Mouse (Mus musculus): ENCODE measurements around the gene Kcnip3.

Kcnip3 gene

DNA sequence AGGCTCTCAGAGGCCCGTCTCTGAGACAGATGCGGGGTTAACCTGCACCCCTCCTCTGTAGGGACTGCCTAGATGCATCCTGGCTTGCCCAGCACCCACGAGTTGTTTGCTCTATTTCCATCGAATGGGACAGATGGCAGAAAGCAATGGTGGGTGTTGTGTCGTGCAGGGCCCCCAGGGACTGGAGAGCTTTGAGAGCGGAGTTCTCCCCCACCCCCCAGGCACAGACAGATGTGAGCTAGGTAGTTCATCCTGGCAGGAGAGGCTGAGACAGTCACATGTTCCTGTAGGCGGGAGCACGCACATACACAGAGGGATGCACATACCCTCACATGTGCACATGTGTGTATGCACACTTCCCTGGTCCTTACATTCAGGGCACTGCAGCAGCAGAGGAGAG is 4.8 kb downstream of the Kcnip3 start:
- DNase-seq: no peak

DNA sequence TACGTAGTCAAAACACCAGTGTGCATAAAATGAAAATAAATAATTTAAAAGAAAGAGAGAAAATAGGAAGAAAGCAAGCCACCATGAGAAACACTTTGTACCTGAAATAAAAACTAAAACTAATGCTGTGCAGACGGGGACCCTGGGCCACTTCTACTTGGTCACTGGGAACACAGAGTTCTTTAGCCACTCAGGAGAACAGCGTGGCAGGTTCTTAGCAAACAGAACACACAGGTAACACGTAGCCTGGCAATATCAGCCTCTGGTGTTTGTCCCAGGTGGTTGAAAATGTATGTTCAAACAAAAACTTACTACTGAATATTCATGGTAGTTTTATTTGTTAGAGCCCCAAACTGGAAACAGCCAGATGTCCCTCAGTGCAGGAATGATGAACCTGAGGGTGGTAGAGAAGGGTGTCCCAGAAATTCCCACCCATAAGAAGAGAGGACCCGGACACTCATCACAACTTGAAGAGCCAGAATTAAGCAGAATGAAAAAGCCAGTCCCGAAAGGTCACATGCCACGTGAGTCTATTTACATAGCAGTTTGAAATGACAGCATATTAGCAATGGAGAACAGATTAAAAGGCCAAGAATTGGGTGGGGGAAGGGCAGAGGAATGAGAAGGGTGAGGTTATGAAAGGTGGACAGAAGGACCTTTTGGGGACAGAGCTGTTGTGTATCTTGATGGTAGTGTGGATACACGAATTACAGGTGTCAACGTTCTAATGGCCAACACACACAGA is 7.3 kb downstream of the Kcnip3 start:
- no peak for DNase-seq

DNA sequence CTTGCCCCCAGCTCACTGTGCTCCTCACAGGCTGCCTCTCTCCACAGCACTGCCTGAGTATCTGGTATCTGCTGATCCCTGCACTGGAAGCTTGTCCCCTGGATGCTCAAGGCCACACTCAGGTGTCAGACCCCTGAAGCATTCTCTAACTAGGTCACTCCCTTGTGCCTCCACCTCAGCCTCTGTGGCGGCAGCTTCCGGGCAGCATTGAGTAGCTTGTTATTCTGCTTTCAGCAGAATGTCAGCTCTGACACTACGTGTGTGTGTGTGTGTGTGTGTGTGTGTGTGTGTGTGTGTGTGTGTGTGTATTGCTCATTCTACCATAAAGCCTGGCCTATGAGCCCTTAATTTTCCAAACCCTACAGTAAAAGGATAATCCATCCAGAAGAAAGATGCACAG is 8.7 kb downstream of the Kcnip3 start:
- DNase-seq: peak; percentile 42 to 61

DNA sequence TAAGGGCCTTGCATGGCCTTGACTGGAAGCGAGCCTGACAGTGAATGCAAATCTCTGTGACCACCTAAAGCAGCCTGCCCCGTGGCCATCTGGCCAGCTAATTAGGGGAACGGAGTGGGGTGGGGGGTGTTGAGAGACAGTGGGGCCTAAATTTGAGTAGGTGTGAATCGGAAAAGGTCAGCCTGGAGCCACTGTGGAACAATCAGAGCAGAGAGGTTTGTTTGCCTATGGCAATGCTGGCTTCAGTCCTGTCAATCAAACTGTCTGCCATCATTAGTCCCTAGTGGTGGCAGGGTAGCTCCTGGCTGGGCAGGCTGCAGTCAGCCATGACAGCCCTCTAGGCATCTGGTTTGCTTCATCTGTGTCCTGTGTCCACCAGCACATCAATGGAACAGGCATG is 10.5 kb downstream of the Kcnip3 start:
- DNase-seq: peak; percentile 47 to 50

DNA sequence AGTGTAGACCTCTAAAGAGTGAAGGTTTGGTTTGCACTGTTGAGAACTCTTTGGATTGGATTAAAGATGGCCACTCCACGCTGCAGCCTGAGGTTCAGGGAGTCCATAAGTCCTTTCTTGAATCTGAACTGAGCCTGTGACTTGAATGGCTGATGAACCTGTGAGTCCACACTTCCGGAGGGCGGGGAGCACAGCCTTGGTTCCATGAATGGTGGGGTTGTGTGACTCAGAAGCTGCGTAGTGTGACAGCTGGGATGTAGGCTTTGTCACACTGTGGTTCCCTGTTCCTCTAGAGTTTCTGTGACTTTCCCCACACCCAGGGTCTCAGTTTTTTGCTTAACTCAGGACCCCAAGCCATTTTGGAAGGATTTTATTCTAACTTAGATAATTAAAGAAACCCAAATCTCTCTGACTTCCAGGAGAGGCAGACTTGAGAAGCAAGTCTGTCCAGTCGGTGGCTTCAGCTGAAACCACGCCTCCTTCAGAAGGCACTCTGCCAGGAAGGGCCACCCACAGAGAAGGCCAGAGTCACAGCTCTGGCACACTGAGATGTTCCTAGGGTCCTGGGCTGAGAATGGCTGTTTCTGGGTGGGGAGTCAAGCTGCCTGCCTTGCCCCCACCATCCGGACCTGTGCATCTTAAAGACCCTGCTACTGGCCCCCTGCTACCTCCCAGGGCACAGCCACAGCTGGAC is 13.8 kb downstream of the Kcnip3 start:
- peak; percentile 71 for DNase-seq

DNA sequence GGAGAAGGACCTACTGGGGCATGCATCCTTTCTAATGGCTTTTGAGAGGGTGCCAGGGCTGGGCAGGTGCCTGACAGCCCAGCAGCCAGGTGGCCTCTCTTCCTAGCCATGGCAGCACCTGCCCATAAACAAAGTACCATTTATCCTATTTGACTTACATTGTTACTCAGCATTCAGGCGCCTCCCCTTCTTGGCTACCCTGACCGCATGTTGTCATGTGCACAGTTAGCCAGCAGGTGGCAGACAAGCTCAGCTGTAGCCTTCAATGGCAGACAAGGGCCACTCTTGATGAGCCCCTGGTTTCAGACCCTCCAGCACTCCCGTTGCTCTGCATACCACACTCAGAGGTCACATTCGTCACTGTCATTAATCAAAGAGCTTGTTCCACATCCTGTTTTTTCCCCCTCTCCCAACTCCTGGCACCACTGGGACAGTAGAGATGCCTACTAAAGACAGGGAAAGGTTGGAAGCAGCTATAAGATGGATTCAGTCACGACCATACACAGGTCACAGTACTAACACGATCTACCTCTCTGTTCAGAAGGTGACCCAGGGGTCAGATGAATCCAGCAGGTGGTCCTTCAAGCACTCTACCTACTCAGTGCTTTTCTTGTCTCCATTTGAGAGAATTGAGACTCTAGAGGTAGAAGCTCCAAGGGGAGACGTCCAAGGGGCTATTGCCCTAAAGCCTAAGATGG is 14.7 kb downstream of the Kcnip3 start:
- DNase-seq: peak; percentile 94 to 96

DNA sequence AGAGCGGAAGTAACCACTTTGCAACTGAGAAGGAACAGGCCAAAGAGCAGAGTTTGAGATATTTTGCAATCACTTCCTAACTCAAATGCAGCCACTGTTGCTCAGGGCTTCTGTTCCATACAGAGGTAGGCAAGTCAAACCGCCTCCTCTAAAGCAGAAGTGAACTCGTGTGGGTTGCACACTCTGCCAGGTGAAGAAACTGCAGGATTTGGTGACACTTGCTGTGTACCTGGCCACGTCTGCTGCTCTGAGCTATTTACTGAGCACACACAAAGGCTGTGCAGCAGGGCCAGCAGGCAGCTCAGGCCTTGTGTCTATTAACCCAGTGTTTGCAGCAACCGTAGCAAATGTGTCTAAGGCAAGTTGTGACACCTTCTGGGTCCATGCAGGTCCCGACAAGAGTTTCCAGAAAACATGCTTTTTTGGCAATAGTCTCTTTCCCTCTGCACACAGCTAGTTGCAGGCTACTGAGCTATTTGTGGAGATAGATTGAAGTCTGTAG is 15.7 kb downstream of the Kcnip3 start:
- DNase-seq: peak in 1 of 2 experiments; percentile 8

DNA sequence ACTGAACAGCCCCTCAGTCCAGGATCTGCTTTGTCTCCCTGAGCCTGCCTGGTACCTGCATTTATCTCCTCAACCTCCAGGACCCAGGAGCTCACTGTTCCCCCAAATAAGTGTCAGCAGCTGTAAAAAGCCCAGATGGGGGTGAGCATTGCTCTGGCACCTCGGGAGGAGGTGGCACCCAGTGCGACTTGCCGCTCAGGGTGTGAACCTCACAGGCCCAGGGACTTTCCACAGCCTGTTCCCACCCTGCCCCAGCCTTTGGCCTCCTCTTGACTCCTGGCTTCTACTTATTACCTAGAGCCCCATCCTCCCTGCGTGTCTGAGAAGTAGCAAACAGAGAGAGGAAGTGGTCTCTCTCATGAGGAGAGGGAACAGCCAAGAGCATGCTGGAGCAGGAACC is 16.7 kb downstream of the Kcnip3 start:
- peak in 1 of 2 experiments; percentile 9 for DNase-seq

DNA sequence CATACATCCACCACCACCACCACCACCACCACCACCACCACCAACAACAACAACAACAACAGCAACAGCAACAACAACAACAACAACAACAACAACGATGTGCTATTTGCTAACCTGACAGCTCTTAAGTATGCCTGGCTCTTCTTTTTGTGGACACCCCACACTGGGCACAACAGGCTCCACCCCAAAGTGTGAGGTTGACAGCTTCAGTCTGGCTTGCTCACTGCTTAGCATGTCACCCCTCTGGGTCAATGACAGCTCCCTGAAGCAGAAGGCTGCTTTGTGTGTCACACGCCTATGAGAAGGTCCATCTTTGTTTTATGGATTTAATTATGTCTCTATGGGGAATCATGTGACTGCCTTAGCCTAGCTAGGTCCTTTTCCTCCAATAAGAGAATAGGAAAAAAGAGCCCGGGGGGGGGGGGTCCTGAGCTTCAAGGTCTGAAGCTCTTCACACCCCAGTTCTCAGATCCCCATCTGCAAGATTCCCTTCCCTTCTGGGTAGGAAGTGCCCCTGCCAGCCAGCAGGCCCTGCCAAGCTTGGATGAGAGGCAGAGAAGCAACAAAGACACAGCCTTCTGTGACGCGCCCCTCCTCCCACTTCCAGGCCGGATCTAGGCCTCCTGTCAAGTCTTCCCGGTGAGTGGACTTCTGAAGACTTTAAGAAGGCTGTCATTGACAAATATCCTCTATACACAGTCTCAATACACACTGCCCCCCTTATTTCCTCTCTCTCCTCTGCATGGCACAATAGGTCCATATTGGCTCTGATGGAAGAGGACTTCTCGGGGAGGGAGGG is 17.9 kb downstream of the Kcnip3 start:
- DNase-seq: peak; percentile 74 to 81

DNA sequence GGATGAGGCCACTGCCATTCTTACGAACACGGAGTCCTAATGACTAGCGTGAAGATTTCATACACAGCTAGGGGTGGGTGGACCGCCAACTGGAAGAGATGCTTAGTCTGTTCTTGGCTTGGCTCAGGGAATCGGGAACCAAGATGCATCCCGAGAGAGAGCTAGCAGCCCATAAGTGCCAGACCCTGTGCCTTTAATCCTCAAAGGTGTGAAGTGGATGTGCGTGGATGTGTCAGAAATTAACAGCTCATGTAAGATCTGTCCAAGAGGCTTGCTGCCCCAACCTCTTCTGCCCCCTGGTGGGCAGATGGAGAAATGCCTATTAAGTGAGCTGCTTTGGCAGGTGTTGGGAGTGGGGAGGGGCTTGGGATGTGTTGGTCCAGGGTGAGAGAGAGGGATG is 20.8 kb downstream of the Kcnip3 start:
- peak; percentile 70 to 84 for DNase-seq

DNA sequence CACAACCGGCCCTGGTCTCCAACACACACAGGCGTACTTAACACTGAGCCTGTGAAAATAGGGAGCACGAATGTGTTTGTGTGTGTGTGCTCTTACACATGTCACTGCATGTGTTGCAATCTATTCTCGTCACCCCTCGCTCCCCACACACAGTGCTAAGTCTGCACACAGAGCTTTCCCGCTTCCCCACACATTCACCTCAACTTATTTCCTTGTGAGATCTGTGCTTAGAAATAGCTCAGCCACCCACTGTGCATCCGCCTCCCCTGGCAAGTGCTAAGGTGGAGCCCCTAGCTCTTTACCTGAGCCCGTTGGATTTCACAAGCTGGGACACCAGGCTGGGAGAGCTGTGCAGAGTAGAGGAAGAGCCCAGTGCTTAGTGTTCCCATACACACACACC is 23.1 kb downstream of the Kcnip3 start:
- DNase-seq: no peak

DNA sequence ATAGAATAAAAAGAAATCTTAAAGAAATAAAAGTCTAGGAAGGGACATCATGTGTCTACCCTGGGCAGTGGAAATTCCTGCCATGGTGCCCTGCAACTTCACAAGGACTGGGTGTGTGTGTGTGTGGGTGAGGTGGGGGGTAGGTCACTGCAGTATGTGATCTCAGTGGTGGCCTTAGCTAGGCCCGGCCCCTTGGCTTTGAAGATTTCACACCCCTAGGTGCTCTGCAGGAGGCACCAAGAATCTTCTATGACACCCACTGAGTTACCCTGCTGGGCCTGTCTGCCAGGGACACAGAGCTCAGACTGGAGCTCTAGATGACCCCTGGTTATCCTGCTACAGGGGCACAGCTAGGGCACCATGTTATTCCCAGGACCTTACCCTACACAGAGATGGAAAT is 25.6 kb downstream of the Kcnip3 start:
- DNase-seq: no peak

DNA sequence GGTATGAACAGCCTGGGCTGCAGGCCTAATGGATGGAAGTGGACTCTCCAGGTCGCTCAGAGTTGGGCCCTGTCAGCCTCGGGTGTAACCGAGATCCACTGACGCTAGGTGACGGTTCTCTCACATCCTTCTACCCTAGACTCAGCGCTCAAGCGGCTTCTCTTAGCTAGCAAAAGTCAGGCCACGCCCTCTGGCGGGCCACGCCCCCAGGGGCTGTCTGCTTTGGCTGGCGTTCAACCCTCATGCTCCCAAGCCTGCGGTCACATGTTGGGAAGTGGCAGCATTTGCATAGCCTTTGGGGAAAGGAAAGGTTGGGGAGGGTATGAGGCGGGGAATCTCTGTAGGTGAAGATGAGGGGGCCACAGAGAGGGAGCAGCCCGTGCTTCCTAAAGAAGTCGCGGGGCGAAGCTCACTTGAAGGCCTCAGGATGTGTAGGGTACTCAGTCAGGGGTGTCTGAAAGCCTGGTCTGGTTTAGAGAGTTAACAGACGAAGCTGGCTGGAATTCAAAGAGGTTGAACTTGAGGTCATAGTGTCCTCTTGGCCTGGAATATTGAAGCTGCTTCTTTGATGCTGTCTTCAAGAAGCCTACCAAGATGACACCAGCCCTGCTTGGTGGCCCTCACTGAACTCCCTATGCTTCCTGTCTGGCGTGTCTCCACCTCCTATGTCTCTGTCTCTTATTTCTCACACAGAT is 37.3 kb downstream of the Kcnip3 start:
- DNase-seq: peak; percentile 70 to 80

DNA sequence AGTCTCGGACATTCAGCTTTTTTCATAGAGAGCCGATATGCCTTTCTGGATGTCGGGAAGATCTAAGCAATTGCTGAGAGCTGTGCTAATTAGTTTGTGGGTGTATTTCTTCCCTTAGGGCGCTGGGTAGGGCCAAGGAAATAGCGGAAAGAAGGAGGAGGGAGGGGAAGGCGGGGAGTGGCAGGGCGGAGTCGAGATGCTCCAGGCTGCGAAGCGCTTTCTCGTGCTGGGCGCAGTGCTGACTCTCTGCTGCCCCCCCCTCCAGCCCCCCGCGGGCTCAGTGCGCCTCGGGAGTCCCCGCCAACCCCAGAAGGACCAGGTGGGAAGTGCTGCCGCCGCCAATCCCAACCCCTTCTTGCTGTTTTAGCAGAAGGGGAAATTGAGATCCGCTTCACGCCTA is 38.9 kb downstream of the Kcnip3 start:
- DNase-seq: no peak

DNA sequence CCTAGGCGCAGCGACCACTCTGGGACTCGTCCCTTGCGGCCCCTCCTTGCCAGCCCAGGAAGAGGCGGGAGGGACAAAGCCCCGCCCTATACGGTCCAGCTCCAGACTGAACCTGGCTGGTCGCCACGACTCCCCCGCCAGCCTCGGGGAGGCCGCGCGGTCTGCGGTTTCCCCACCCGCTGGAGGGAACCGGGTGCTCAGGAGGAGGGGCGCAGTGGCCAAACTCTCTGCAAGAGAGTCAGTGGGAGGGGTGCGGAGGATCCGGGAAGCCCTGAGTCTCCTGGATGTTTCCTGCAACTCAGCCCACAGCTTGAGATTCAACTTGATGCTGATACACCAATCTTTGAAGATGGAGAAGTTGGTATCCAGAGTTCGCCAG is 39.4 kb downstream of the Kcnip3 start:
- DNase-seq: peak; percentile 49 to 51

DNA sequence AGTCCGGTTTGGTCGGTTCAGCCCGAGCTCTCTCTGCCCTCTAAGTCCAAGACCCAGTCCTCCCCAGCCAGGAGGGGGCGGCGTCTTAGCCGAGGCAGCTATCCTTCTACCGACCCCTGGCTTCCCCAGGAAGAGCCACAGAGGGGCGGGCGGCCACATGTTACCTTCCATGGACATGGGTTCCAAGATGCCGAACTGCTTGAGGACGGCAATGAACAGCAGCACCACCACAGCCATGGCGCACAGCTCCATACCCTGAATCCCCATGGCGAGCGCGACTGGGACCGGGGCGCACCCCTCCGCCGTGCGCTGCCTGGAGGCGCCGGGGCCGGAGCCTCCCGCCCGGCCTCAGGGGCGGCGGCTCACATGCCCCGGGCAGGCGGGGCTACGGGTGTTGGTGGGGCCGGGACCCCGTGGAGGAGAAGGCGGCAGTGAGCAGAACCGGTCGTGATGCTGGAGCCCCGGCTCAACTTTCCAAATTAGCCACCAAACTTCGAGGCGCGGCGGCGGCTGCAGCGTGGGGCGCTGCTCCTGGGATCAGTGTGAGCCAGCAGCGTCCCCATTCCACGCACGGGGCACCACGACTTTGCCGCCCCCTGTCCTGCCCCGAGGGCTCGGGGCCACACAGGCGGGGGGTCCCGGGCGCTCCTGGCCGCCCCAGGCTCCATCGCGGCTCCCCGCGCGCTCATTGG is 39.9 kb downstream of the Kcnip3 start:
- no peak for DNase-seq

DNA sequence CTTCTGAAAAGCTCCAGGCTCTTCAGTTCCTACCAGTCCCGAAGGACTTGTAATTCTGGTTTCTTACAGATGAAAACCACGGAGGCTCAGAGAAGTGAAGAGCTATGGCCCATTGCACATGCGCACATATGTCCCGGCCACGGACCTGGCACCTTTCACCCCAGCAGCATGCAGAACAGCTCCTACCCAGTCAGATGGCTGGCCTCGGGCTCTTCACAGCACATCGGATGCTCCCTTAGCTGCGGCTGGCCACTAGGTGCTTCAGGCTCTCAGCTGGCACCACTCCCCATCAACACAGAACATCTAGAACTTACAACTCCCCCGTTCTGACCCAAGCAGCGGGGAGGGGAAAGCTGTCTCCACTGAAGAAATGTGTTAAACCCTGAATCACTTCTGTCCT is 42.1 kb downstream of the Kcnip3 start:
- DNase-seq: peak in 1 of 2 experiments; percentile 33

DNA sequence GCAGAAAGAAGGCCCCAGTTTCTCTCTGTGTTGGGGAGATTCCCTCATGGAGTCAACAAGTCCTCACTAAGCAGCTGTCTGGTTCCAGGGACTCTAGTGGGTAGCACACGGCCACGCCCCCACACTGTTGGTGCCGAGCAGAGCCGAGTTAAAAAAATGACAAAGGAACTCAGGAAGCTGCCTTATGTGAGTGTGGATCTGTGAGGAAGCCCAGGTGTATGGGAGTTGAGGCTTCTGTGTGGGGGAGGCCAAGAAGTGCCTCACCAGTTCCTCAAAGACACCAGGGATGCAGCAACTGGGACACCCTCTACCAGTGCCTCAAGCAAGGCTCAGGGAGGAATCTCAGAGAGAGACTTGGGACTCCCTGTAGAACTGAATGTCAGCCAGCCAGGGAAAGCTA is 42.7 kb downstream of the Kcnip3 start:
- DNase-seq: no peak

DNA sequence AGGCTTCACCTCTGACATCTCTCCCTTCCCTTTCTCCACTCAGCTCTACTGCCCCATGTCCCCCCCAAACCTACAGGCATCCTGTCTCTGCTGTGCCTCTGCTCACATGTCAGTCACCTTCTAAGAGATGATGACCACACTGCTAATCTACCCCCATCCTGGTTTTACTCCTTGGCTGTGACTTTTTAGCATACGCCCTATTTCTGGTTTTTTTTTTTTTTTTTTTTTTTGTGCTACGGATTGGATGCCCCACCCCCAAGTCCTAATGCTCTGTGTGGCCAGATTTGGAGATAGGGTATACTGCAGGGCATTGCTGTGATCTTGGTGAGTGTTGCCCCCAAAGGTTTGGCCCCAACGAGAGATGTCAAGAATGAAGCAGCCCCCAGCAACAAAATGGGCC is 49.6 kb downstream of the Kcnip3 start:
- no peak for DNase-seq

DNA sequence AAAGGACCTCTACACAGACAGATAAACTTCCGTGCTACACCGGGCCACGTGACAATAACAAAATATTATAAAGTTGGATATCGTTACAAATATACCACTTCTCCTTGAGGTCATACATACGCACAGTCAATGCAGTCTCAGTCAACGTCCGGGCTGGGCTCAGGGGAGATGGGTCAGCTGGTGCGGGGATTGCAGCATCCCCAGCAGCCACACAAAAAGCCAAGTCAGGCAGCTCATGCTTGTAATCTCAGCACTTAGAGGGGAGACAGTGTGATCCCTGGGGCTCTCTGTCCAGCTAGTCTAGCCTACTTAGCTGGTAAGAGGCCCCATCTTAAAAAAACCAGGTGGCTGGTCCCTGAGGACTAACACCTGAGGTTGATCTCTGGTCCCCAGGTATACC is 50.6 kb downstream of the Kcnip3 start:
- DNase-seq: no peak

DNA sequence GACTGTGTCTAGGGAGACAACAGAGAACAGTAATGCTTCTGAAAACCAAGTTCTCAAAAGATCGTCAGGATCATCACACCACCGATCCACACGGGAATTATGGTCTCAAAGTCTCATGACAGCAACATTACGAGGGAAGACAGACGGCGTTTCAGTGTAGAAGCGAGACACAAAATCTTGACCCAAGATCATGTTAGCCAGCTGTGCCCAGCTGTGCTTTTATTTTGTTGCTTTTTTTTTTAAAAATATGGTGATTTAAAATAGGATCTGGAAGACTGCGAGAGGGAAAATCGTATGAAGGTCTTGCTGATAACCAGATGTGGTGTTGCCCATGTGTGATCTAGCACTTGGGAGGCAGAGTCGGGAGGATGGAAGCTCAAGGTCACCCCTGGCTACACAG is 51.2 kb downstream of the Kcnip3 start:
- DNase-seq: no peak

DNA sequence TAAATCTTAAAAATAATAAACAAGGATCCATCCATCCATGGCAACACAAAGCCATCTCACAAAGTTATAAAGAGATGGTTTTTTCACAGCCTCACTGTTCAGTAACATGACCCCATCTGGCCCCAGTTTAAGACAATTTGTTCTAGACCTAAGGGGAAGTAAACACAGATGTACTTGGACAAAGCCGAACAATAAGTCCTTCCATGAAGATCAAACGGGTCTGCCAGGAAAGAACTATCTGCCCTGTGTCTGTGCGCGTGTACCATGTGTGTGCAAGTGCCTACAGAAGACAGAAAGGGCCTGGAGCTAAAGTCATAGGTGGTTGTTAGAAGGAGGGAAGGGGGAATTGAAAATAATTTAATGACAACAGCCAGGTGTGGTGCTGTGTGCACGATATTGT is 51.7 kb downstream of the Kcnip3 start:
- no peak for DNase-seq

All from cerebellum, postnatal 14 days (tissue).